Mouse (Mus musculus) activated CD4-positive, CD25-positive, alpha-beta regulatory T cell, adult 4 months (primary cell): Measurements from ENCODE around the gene Ubl4b. TPM values are rescaled to one million over a fixed set of nuclear protein-coding genes. Genes with fewer than 3 reads are reported as not detected.

Experiments used
- ATAC-seq: one replicate; pipeline ENCODE4 v1.8.0; 2017
- polyA plus RNA-seq, 2 experiments: library from polyadenylated mRNA; unstranded; fragments of 100-300 nt; shearing (Covaris generic); gene quantifications; one replicate each; pipeline ENCODE4 v1.2.1; 2017

Gene Ubl4b
- polyA plus RNA-seq, result not detected

- ATAC-seq, result no peak
Measured at GRCm38 (mm10) chr3:107554842-107555241, at the start of gene Ubl4b. Ubl4b (minus strand) TSS chr3:107555073.

- ATAC-seq, result no peak
Measured at GRCm38 (mm10) chr3:107600127-107600526, 45.3 kb upstream of the Ubl4b start.

- no peak for ATAC-seq
Measured at GRCm38 (mm10) chr3:107597586-107598389, 42.9 kb upstream of the Ubl4b start.

- ATAC-seq, result no peak
Measured at GRCm38 (mm10) chr3:107597134-107597533, 42.3 kb upstream of the Ubl4b start.

GRCm38 (mm10) chr3:107596559-107596958 is 41.7 kb upstream of the Ubl4b start:
- ATAC-seq, result no peak

- ATAC-seq, result no peak
Measured at GRCm38 (mm10) chr3:107595938-107596461, 41.1 kb upstream of the Ubl4b start.

GRCm38 (mm10) chr3:107595264-107595937 is 40.5 kb upstream of the Ubl4b start:
- ATAC-seq, result no peak

- ATAC-seq, result no peak
Measured at GRCm38 (mm10) chr3:107594662-107595263, 39.9 kb upstream of the Ubl4b start, which contains the start of gene Alx3. Alx3 (plus strand) TSS chr3:107595031.

GRCm38 (mm10) chr3:107593632-107594031 is 38.8 kb upstream of the Ubl4b start:
- no peak for ATAC-seq

- no peak for ATAC-seq
Measured at GRCm38 (mm10) chr3:107591612-107592011, 36.7 kb upstream of the Ubl4b start.

GRCm38 (mm10) chr3:107586504-107586903 is 31.6 kb upstream of the Ubl4b start:
- no peak for ATAC-seq

- ATAC-seq, result no peak
Measured at GRCm38 (mm10) chr3:107583893-107584292, 29.0 kb upstream of the Ubl4b start.

GRCm38 (mm10) chr3:107582875-107583767 is 28.2 kb upstream of the Ubl4b start:
- ATAC-seq, result no peak

- no peak for ATAC-seq
Measured at GRCm38 (mm10) chr3:107582130-107582874, 27.4 kb upstream of the Ubl4b start.

GRCm38 (mm10) chr3:107581103-107582010 is 26.5 kb upstream of the Ubl4b start:
- no peak for ATAC-seq

- no peak for ATAC-seq
Measured at GRCm38 (mm10) chr3:107579466-107579865, 24.6 kb upstream of the Ubl4b start.

- ATAC-seq, result peak; percentile 52
Measured at GRCm38 (mm10) chr3:107577810-107578390, 23.0 kb upstream of the Ubl4b start.

GRCm38 (mm10) chr3:107576807-107577206 is 21.9 kb upstream of the Ubl4b start:
- no peak for ATAC-seq

- no peak for ATAC-seq
Measured at GRCm38 (mm10) chr3:107571205-107571604, 16.3 kb upstream of the Ubl4b start.

- no peak for ATAC-seq
Measured at GRCm38 (mm10) chr3:107568721-107569120, 13.8 kb upstream of the Ubl4b start.
